Mouse (Mus musculus): ENCODE measurements around the gene Cpt1b. TPM values are rescaled to one million over a fixed set of nuclear protein-coding genes. Genes with fewer than 3 reads are reported as not detected.

Gene Cpt1b
- polyA plus RNA-seq, 1 experiment from 2014 or later, result 1.2 TPM

GRCm38 (mm10) chr15:89376957-89377356 is 48.7 kb downstream of the Cpt1b start, which contains the start of gene Tymp:
Gene Tymp, minus strand, starts transcription at chr15:89377039.
- 24% methylated on average over 16 of the region's 16 CpGs for WGBS
- no peaks in the 10 kb centered on the region for H3K9me3 ChIP-seq
- H3K4me3 ChIP-seq, result no peak within 1 kb of the TSS

GRCm38 (mm10) chr15:89376040-89376439 is 49.6 kb downstream of the Cpt1b start:
- peaks cover 34% of the 10 kb centered on the region for H3K4me1 ChIP-seq
- no peak overlapping the region for H3K4me3 ChIP-seq
- 79% methylated on average over 7 of the region's 7 CpGs for WGBS
- H3K9ac ChIP-seq, result no peak overlapping the region
- ATAC-seq (replicated peaks), result no peak
- H3K4me2 ChIP-seq, result no peak overlapping the region
- H3K27ac ChIP-seq, result no peak overlapping the region
- H3K9me3 ChIP-seq, result no peaks in the 10 kb centered on the region
- H3K36me3 ChIP-seq (replicated peaks), result peaks cover 12% of the 10 kb centered on the region; the same call in 1 of the 2 replicates
- peaks cover 42% of the 10 kb centered on the region for H3K27me3 ChIP-seq (replicated peaks)

More at GRCm38 (mm10) chr15:89376957-89377356, 48.7 kb downstream of the Cpt1b start, which contains the start of gene Tymp:
- no peak within 1 kb of the TSS for H3K27ac ChIP-seq
- no peak within 1 kb of the TSS for H3K4me2 ChIP-seq
- peaks cover 34% of the 10 kb centered on the region for H3K4me1 ChIP-seq
- H3K36me3 ChIP-seq (replicated peaks), result peaks cover 3% of the 10 kb centered on the region; the same call in 1 of the 2 replicates
- no peak within 1 kb of the TSS for H3K9ac ChIP-seq
- H3K27me3 ChIP-seq (replicated peaks), result peaks cover 42% of the 10 kb centered on the region
- no peak for ATAC-seq (replicated peaks)

- Histone ChIP-seq H3K27me3 (replicated peaks) (peaks cover 39% of the 10 kb centered on the region), H3K36me3 (replicated peaks) (peaks cover 23% of the 10 kb centered on the region; the same call in 1 of the 2 replicates), H3K4me1 (peaks cover 34% of the 10 kb centered on the region), H3K9me3 (no peaks in the 10 kb centered on the region), H3K4me3 (no peak overlapping the region), H3K4me2 (peak overlapping the region; percentile 85), H3K9ac (no peak overlapping the region), H3K27ac (no peak overlapping the region)
- WGBS, result 93% methylated on average over 17 of the region's 17 CpGs
- no peak for ATAC-seq (replicated peaks)
Measured at GRCm38 (mm10) chr15:89374801-89375534, 50.7 kb downstream of the Cpt1b start.

- no peak; the same call in 1 of the 2 replicates for ATAC-seq (replicated peaks)
- peaks cover 35% of the 10 kb centered on the region for H3K27me3 ChIP-seq (replicated peaks)
- H3K4me1 ChIP-seq, result peaks cover 31% of the 10 kb centered on the region
- H3K9me3 ChIP-seq, result no peaks in the 10 kb centered on the region
- peak overlapping the region; percentile 95 for H3K27ac ChIP-seq
- H3K4me3 ChIP-seq, result peak overlapping the region; percentile 88
- H3K4me2 ChIP-seq, result peak overlapping the region; percentile 85
- peak overlapping the region; percentile 85 for H3K9ac ChIP-seq
- 45% methylated on average over 9 of the region's 9 CpGs for WGBS
- peaks cover 28% of the 10 kb centered on the region for H3K36me3 ChIP-seq (replicated peaks)
Measured at GRCm38 (mm10) chr15:89374340-89374739, 51.3 kb downstream of the Cpt1b start.

GRCm38 (mm10) chr15:89373762-89374248 is 51.9 kb downstream of the Cpt1b start, which contains the start of gene Sco2:
Gene Sco2, minus strand, starts transcription at chr15:89373846.
- peak within 1 kb of the TSS; percentile 95 for H3K27ac ChIP-seq
- peak within 1 kb of the TSS; percentile 85 for H3K9ac ChIP-seq
- H3K36me3 ChIP-seq (replicated peaks), result peaks cover 34% of the 10 kb centered on the region
- WGBS, result under 1% methylated on average over 42 of the region's 42 CpGs
- H3K4me1 ChIP-seq, result peaks cover 26% of the 10 kb centered on the region
- peak; percentile 91 for ATAC-seq (replicated peaks)
- H3K4me2 ChIP-seq, result peak within 1 kb of the TSS; percentile 85
- H3K27me3 ChIP-seq (replicated peaks), result peaks cover 30% of the 10 kb centered on the region
- H3K4me3 ChIP-seq, result peak within 1 kb of the TSS; percentile 88
- H3K9me3 ChIP-seq, result no peaks in the 10 kb centered on the region

- Histone ChIP-seq H3K9me3 (no peaks in the 10 kb centered on the region), H3K27me3 (replicated peaks) (peaks cover 24% of the 10 kb centered on the region), H3K4me2 (peak overlapping the region; percentile 85), H3K36me3 (replicated peaks) (peaks cover 37% of the 10 kb centered on the region), H3K27ac (peak overlapping the region; percentile 95), H3K4me3 (peak overlapping the region; percentile 88), H3K4me1 (peaks cover 20% of the 10 kb centered on the region), H3K9ac (peak overlapping the region; percentile 85)
- ATAC-seq (replicated peaks), result peak; percentile 80
- 1% methylated on average over 35 of the region's 35 CpGs for WGBS
Measured at GRCm38 (mm10) chr15:89373027-89373761, 52.5 kb downstream of the Cpt1b start.

DNA sequence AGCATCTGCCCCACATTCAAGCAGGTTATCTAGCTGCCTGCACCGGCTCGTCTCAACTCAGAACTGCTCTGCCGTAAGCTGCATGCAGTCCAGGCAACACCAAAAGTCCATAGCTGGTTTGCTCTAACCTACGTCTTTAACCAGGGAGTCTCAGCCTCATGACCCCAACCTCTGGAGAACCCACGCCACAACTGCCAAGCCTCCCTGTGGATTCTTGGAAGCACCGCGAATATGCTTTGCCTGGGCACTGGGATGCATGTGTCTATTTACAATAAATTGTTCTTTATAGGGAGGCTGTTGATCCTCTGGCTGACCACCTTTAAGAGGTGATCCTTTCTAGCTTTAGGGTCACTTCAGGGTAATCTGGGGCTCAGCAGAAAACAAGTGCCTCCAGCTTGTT is 53.1 kb downstream of the Cpt1b start:
- Histone ChIP-seq H3K9me3 (no peaks in the 10 kb centered on the region), H3K27me3 (replicated peaks) (peaks cover 17% of the 10 kb centered on the region), H3K9ac (no peak overlapping the region; the same call in 1 of the 2 replicates), H3K4me1 (peaks cover 17% of the 10 kb centered on the region), H3K27ac (no peak overlapping the region), H3K4me3 (peak overlapping the region; percentile 88), H3K36me3 (replicated peaks) (peaks cover 44% of the 10 kb centered on the region), H3K4me2 (peak overlapping the region; percentile 85)
- WGBS, result 88% methylated on average over 7 of the region's 7 CpGs
- ATAC-seq (replicated peaks), result no peak

- peaks cover 12% of the 10 kb centered on the region for H3K27me3 ChIP-seq (replicated peaks)
- no peaks in the 10 kb centered on the region for H3K9me3 ChIP-seq
- WGBS, result 86% methylated on average over 13 of the region's 13 CpGs
- no peak overlapping the region for H3K4me3 ChIP-seq
- peaks cover 48% of the 10 kb centered on the region for H3K36me3 ChIP-seq (replicated peaks)
- peaks cover 17% of the 10 kb centered on the region for H3K4me1 ChIP-seq
- H3K27ac ChIP-seq, result no peak overlapping the region
- no peak overlapping the region for H3K9ac ChIP-seq
- ATAC-seq (replicated peaks), result no peak
- H3K4me2 ChIP-seq, result no peak overlapping the region
Measured at GRCm38 (mm10) chr15:89372068-89372467, 53.6 kb downstream of the Cpt1b start.

Other genes starting within 250 kb of the Cpt1b start
- 101 and 108 TPM in 2 replicates for gene Plxnb2, start 245.1 kb downstream of the Cpt1b start, polyA plus RNA-seq (2015; fragmentation: Nextera tagmentation; extraction: Ambion mirVana)
- 117 and 123 TPM in 2 replicates for gene Dennd6b, start 229.4 kb downstream of the Cpt1b start, polyA plus RNA-seq (2015; fragmentation: Nextera tagmentation; extraction: Ambion mirVana)
- 83.2 and 89.8 TPM in 2 replicates for gene Ppp6r2, start 214.3 kb downstream of the Cpt1b start, polyA plus RNA-seq (2015; fragmentation: Nextera tagmentation; extraction: Ambion mirVana)
- gene Sbf1, start 110.6 kb downstream of the Cpt1b start, polyA plus RNA-seq (2015; fragmentation: Nextera tagmentation; extraction: Ambion mirVana), result 106 and 112 TPM in 2 replicates
- gene Adm2, start 103.1 kb downstream of the Cpt1b start, polyA plus RNA-seq (2015; fragmentation: Nextera tagmentation; extraction: Ambion mirVana), result not detected in 2 replicates
- gene Miox, start 91.5 kb downstream of the Cpt1b start, polyA plus RNA-seq (2015; fragmentation: Nextera tagmentation; extraction: Ambion mirVana), result not detected in 2 replicates
- 30.5 and 35.0 TPM in 2 replicates for gene Lmf2, start 70.2 kb downstream of the Cpt1b start, polyA plus RNA-seq (2015; fragmentation: Nextera tagmentation; extraction: Ambion mirVana)
- 115 and 121 TPM in 2 replicates for gene Ncaph2, start 70.1 kb downstream of the Cpt1b start, polyA plus RNA-seq (2015; fragmentation: Nextera tagmentation; extraction: Ambion mirVana)
- 15.7 and 15.8 TPM in 2 replicates for gene Sco2, start 52.0 kb downstream of the Cpt1b start, polyA plus RNA-seq (2015; fragmentation: Nextera tagmentation; extraction: Ambion mirVana)
- 2.1 and 2.7 TPM in 2 replicates for gene Tymp, start 48.8 kb downstream of the Cpt1b start, polyA plus RNA-seq (2015; fragmentation: Nextera tagmentation; extraction: Ambion mirVana)
- 3.4 and 4.3 TPM in 2 replicates for gene Odf3b, start 46.6 kb downstream of the Cpt1b start, polyA plus RNA-seq (2015; fragmentation: Nextera tagmentation; extraction: Ambion mirVana)
- gene Klhdc7b, start 40.9 kb downstream of the Cpt1b start, polyA plus RNA-seq (2015; fragmentation: Nextera tagmentation; extraction: Ambion mirVana), result 0.05 TPM in 1 of 2 replicates, not detected in the other
- not detected in 2 replicates for gene Syce3, start 15.4 kb downstream of the Cpt1b start, polyA plus RNA-seq (2015; fragmentation: Nextera tagmentation; extraction: Ambion mirVana)
- gene C730034F03Rik, start 3.7 kb upstream of the Cpt1b start, polyA plus RNA-seq (2015; fragmentation: Nextera tagmentation; extraction: Ambion mirVana), result 7.3 and 8.2 TPM in 2 replicates
- gene Gm44502, start 3.8 kb upstream of the Cpt1b start, polyA plus RNA-seq (2015; fragmentation: Nextera tagmentation; extraction: Ambion mirVana), result not detected in 2 replicates
- gene Chkb, start 4.0 kb upstream of the Cpt1b start, polyA plus RNA-seq (2015; fragmentation: Nextera tagmentation; extraction: Ambion mirVana), result 91.8 and 92.3 TPM in 2 replicates
- gene Mapk8ip2, start 28.1 kb upstream of the Cpt1b start, polyA plus RNA-seq (2015; fragmentation: Nextera tagmentation; extraction: Ambion mirVana), result 84.8 and 88.5 TPM in 2 replicates
- 31.9 and 32.3 TPM in 2 replicates for gene Arsa, start 51.6 kb upstream of the Cpt1b start, polyA plus RNA-seq (2015; fragmentation: Nextera tagmentation; extraction: Ambion mirVana)
- gene Shank3, start 73.8 kb upstream of the Cpt1b start, polyA plus RNA-seq (2015; fragmentation: Nextera tagmentation; extraction: Ambion mirVana), result 16.0 and 16.9 TPM in 2 replicates
- 2.4 and 3.2 TPM in 2 replicates for gene Acr, start 142.5 kb upstream of the Cpt1b start, polyA plus RNA-seq (2015; fragmentation: Nextera tagmentation; extraction: Ambion mirVana)
- 81.3 and 92.1 TPM in 2 replicates for gene Rabl2, start 166.1 kb upstream of the Cpt1b start, polyA plus RNA-seq (2015; fragmentation: Nextera tagmentation; extraction: Ambion mirVana)